8 mouse cellular contexts compared by ENCODE assay signal in the genomic region with DNA sequence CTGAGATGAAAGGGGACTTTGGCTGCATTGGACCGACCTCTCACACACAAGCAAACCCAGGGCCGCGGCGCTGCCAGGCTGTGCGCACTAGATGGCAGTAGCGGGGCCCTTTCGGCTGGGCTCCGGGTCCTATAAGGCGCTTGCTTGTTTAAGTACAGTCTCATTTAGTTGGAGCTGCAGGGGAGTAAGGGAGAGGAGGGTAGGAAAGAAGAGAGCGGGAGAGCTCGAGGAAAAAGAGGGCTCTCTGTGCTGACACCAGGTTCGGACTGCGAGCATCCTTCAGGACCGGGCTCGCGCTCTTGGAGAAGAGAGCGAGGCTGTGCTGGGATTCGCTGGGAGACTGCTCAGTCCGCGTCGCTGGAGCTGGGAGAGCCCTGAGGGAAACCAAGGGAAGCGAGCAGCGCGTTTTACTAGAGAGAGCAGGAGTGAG. TPM values are rescaled to one million over a fixed set of nuclear protein-coding genes. Genes with fewer than 3 reads are reported as not detected.
DNase-seq lines count a peak whose midpoint lies in the region; ATAC-seq and TF ChIP-seq lines count a peak whose summit lies in the region.

TSS of gene Lsamp (plus strand) at position 157 of the 430 bp plus-strand sequence.

- H3K27me3 ChIP-seq in intestine, embryonic 16.5 days (replicated peaks; ENCODE audit: control insufficient read depth, insufficient read depth, low read length): 0 out of 2 replicates have a peak, but pooled peaks cover 2% of the 10 kb centered on the region
- H3K27me3 ChIP-seq in midbrain, embryonic 10.5 days (ENCODE audit: low read depth, poor library complexity, severe bottlenecking): peaks cover 7% of the 10 kb centered on the region; the same call in 1 of the 2 replicates
- no peaks in the 10 kb centered on the region for H3K27me3 ChIP-seq in small intestine, adult 2 months (ENCODE audit: control insufficient read depth, insufficient read depth, low read length)

- intact Hi-C loops in left cerebral cortex, postnatal 10 days (cut with DNase I): loop anchor here (10.0 kb wide), 3 partner anchors 669 to 981 kb away; no protein-coding TSS in a partner anchor

- ATAC-seq in frontal cortex, adult (ENCODE audit: low TSS enrichment): peak; percentile 93
- peak; percentile 98 for ATAC-seq in intestine, embryonic 16.5 days

- no peaks in the 10 kb centered on the region for H3K36me3 ChIP-seq in intestine, embryonic 16.5 days (ENCODE audit: control insufficient read depth, insufficient read depth, low read length)
- no peaks in the 10 kb centered on the region for H3K36me3 ChIP-seq in midbrain, embryonic 10.5 days
- no peaks in the 10 kb centered on the region for H3K36me3 ChIP-seq in small intestine, adult 2 months (ENCODE audit: control insufficient read depth, insufficient read depth, low read length)

- under 1% methylated on average over 24 of the region's 24 CpGs for WGBS in intestine, embryonic 16.5 days
- under 1% methylated on average over 24 of the region's 24 CpGs for WGBS in midbrain, embryonic 10.5 days
- WGBS in small intestine, adult 2 months: 4% methylated on average over 24 of the region's 24 CpGs

- peak; percentile 22; the same call in 1 of the 2 replicates for TF ChIP-seq CTCF in small intestine, adult 2 months (IDR thresholded peaks at IDR 0.05; ENCODE audit: extremely low read depth, insufficient read length, insufficient replicate concordance, low read depth, low read length)

- H3K4me2 ChIP-seq in intestine, embryonic 16.5 days (ENCODE audit: low read depth, low read length): peak within 1 kb of the TSS; percentile 94

- no peaks in the 10 kb centered on the region for H3K4me1 ChIP-seq in intestine, embryonic 16.5 days (ENCODE audit: control insufficient read depth, insufficient read depth, low read length)
- peaks cover 7% of the 10 kb centered on the region for H3K4me1 ChIP-seq in midbrain, embryonic 10.5 days
- no peaks in the 10 kb centered on the region for H3K4me1 ChIP-seq in small intestine, adult 2 months (ENCODE audit: control insufficient read depth, insufficient read depth, insufficient read length, low read length)

- H3K4me3 ChIP-seq in intestine, embryonic 16.5 days (ENCODE audit: low read length): peak within 1 kb of the TSS; percentile 49
- peak within 1 kb of the TSS; percentile 67 for H3K4me3 ChIP-seq in midbrain, embryonic 10.5 days
- H3K4me3 ChIP-seq in small intestine, adult 2 months (ENCODE audit: low read depth, low read length): peak within 1 kb of the TSS; percentile 46

- no peak for TF ChIP-seq POLR2A in small intestine, adult 2 months (IDR thresholded peaks at IDR 0.05; ENCODE audit: low read depth, low read length)

- H3K9ac ChIP-seq in intestine, embryonic 16.5 days (ENCODE audit: low read depth, low read length): peak within 1 kb of the TSS; percentile 53

- H3K9me3 ChIP-seq in intestine, embryonic 16.5 days (ENCODE audit: control insufficient read depth, low read length): no peaks in the 10 kb centered on the region
- H3K9me3 ChIP-seq in midbrain, embryonic 10.5 days (replicated peaks): no peaks in the 10 kb centered on the region

- H3K27ac ChIP-seq in intestine, embryonic 16.5 days (ENCODE audit: low read length): no peak within 1 kb of the TSS
- peak within 1 kb of the TSS; percentile 79 for H3K27ac ChIP-seq in midbrain, embryonic 10.5 days (replicated peaks)
- no peak within 1 kb of the TSS for H3K27ac ChIP-seq in small intestine, adult 2 months (ENCODE audit: insufficient read depth, low read depth, low read length)

- DNase-seq in WW6 (ENCODE audit: low read depth, low spot score): peak; percentile 43
- peak; percentile 91 for DNase-seq in cerebellum, adult 8-10 months
- DNase-seq in left cerebral cortex, postnatal 10 days (ENCODE audit: extremely low spot score in 1 of 2, low spot score in 2 of 2): peak; percentile 81 to 85
- peak; percentile 85 for DNase-seq in midbrain, embryonic 10.5 days (ENCODE audit: low spot score)
- no peak for DNase-seq in natural killer cell, adult 2 months (ENCODE audit: low spot score in 2 of 2)

RNA-seq across cellular contexts. Expression of gene Lsamp, which starts in this region (rescaled TPM):
- 2.4 and 3.1 TPM in 2 replicates for polyA plus RNA-seq in intestine, embryonic 16.5 days (2015; fragmentation: Nextera tagmentation; extraction: Ambion mirVana)
- 100 to 1,000 TPM; 298 to 324 TPM for total RNA-seq in left cerebral cortex, postnatal 10 days (2021)
- 13.9 and 17.4 TPM in 2 replicates for polyA plus RNA-seq in midbrain, embryonic 10.5 days (2016; fragmentation: Nextera tagmentation; extraction: Ambion mirVana)
- 0.08 and 0.09 TPM in 2 replicates for polyA plus RNA-seq in small intestine, adult 2 months (2012; rRNA removed)

Comparison
In these comparisons a context has a peak if more than half of its experiments do, and no peak if none do; other contexts are left out.
1. DNase-seq: peak in WW6 (single experiment), cerebellum, adult 8-10 months (single experiment), left cerebral cortex, postnatal 10 days (2 of 2) and midbrain, embryonic 10.5 days (single experiment); none in natural killer cell, adult 2 months (0 of 2).
2. Peak in every context shown above with its lines, with median percentiles within 50 percentile points of each other: H3K4me3 ChIP-seq.